Mouse (Mus musculus) thymus, adult 2 months (tissue): ENCODE data around the gene Fam172a.

Experiments used
- CTCF ChIP-seq: fragments of 200-500 bp; IDR thresholded peaks from 2 replicates; pipeline ENCODE4 v1.5.1; 2012; ENCODE audit warnings: mild to moderate bottlenecking, control low read depth, low read length, moderate library complexity, borderline replicate concordance; ENCODE audit not compliant: control insufficient read depth, poor library complexity, insufficient read depth; ENCODE audit errors: extremely low read depth
- POLR2A ChIP-seq: fragments of 200-500 bp; IDR thresholded peaks from 2 replicates; pipeline ENCODE4 v1.6.1; 2012; ENCODE audit warnings: mild to moderate bottlenecking, low read length, control low read depth, moderate library complexity; ENCODE audit not compliant: control insufficient read depth, poor library complexity, insufficient read depth; ENCODE audit errors: extremely low read depth

GRCm38 (mm10) chr13:78037203-78037602 lies 335.4 kb downstream of the Fam172a start:
- TF ChIP-seq CTCF (no peak), POLR2A (no peak)
